Mouse (Mus musculus): ENCODE data around the gene Tomm40l. TPM values are rescaled to one million over a fixed set of nuclear protein-coding genes. Genes with fewer than 3 reads are reported as not detected.

Tomm40l gene
- polyA plus RNA-seq, 2 experiments = 26.3 to 29.2 TPM

GRCm38 (mm10) chr1:171262594-171263130, 40.3 kb upstream of the Tomm40l start:
- H3K4me3 ChIP-seq (replicated peaks; ENCODE audit: low read length) = peak overlapping the region; percentile 22
- 3% methylated on average over 7 of the region's 8 CpGs for WGBS
- peak overlapping the region; percentile 49 for H3K4me2 ChIP-seq (replicated peaks; ENCODE audit: low read depth, low read length, severe bottlenecking)
- no peaks in the 10 kb centered on the region for H3K9me3 ChIP-seq (ENCODE audit: control insufficient read depth, low read length)
- DNase-seq (ENCODE audit: low spot score) (peak; percentile 95), ATAC-seq (ENCODE audit: low FRiP score, low read depth) (peak; percentile 84)
- H3K9ac ChIP-seq (ENCODE audit: low read depth, low read length, severe bottlenecking) = peak overlapping the region; percentile 41
- no peak for TF ChIP-seq POLR2A (IDR thresholded peaks at IDR 0.05; ENCODE audit: borderline replicate concordance, extremely low read depth, insufficient read depth, insufficient read length)
- peaks cover 17% of the 10 kb centered on the region for H3K4me1 ChIP-seq (ENCODE audit: control insufficient read depth, insufficient read depth, low read length)
- peak overlapping the region; percentile 86 for H3K27ac ChIP-seq (replicated peaks; ENCODE audit: low read depth, low read length)
- no peaks in the 10 kb centered on the region for H3K27me3 ChIP-seq (ENCODE audit: control insufficient read depth, insufficient read depth, low read length)
- peaks cover 19% of the 10 kb centered on the region for H3K36me3 ChIP-seq (ENCODE audit: control insufficient read depth, insufficient read depth, low read length)

- Histone ChIP-seq H3K4me2 (replicated peaks; ENCODE audit: low read depth, low read length, severe bottlenecking) (no peak overlapping the region), H3K36me3 (ENCODE audit: control insufficient read depth, insufficient read depth, low read length) (peaks cover 36% of the 10 kb centered on the region), H3K9ac (ENCODE audit: low read depth, low read length, severe bottlenecking) (no peak overlapping the region), H3K27me3 (ENCODE audit: control insufficient read depth, insufficient read depth, low read length) (no peaks in the 10 kb centered on the region), H3K4me3 (replicated peaks; ENCODE audit: low read length) (no peak overlapping the region), H3K4me1 (ENCODE audit: control insufficient read depth, insufficient read depth, low read length) (peaks cover 17% of the 10 kb centered on the region), H3K9me3 (ENCODE audit: control insufficient read depth, low read length) (no peaks in the 10 kb centered on the region), H3K27ac (replicated peaks; ENCODE audit: low read depth, low read length) (no peak overlapping the region)
- ATAC-seq (ENCODE audit: low FRiP score, low read depth) (no peak), DNase-seq (ENCODE audit: low spot score) (no peak)
- WGBS = 71% methylated on average over 3 of the region's 3 CpGs
- TF ChIP-seq POLR2A (IDR thresholded peaks at IDR 0.05; ENCODE audit: borderline replicate concordance, extremely low read depth, insufficient read depth, insufficient read length) = no peak
Measured at GRCm38 (mm10) chr1:171260316-171260715, 38.0 kb upstream of the Tomm40l start.

GRCm38 (mm10) chr1:171258921-171259320, 36.6 kb upstream of the Tomm40l start:
- Histone ChIP-seq H3K4me1 (ENCODE audit: control insufficient read depth, insufficient read depth, low read length) (peaks cover 17% of the 10 kb centered on the region), H3K9me3 (ENCODE audit: control insufficient read depth, low read length) (no peaks in the 10 kb centered on the region), H3K4me2 (replicated peaks; ENCODE audit: low read depth, low read length, severe bottlenecking) (no peak overlapping the region), H3K27me3 (ENCODE audit: control insufficient read depth, insufficient read depth, low read length) (no peaks in the 10 kb centered on the region), H3K9ac (ENCODE audit: low read depth, low read length, severe bottlenecking) (no peak overlapping the region), H3K27ac (replicated peaks; ENCODE audit: low read depth, low read length) (no peak overlapping the region), H3K4me3 (replicated peaks; ENCODE audit: low read length) (no peak overlapping the region), H3K36me3 (ENCODE audit: control insufficient read depth, insufficient read depth, low read length) (peaks cover 40% of the 10 kb centered on the region)
- no peak for TF ChIP-seq POLR2A (IDR thresholded peaks at IDR 0.05; ENCODE audit: borderline replicate concordance, extremely low read depth, insufficient read depth, insufficient read length)
- ATAC-seq (ENCODE audit: low FRiP score, low read depth) = no peak
- WGBS = 71% methylated on average over 17 of the region's 17 CpGs
- DNase-seq (ENCODE audit: low spot score) = no peak

GRCm38 (mm10) chr1:171257781-171258180, 35.5 kb upstream of the Tomm40l start:
- H3K9ac ChIP-seq (ENCODE audit: low read depth, low read length, severe bottlenecking) = no peak overlapping the region
- peaks cover 9% of the 10 kb centered on the region for H3K4me1 ChIP-seq (ENCODE audit: control insufficient read depth, insufficient read depth, low read length)
- no peak overlapping the region for H3K4me2 ChIP-seq (replicated peaks; ENCODE audit: low read depth, low read length, severe bottlenecking)
- H3K36me3 ChIP-seq (ENCODE audit: control insufficient read depth, insufficient read depth, low read length) = peaks cover 44% of the 10 kb centered on the region
- H3K4me3 ChIP-seq (replicated peaks; ENCODE audit: low read length) = no peak overlapping the region
- no peaks in the 10 kb centered on the region for H3K9me3 ChIP-seq (ENCODE audit: control insufficient read depth, low read length)
- ATAC-seq (ENCODE audit: low FRiP score, low read depth) (no peak), DNase-seq (ENCODE audit: low spot score) (no peak)
- no peak for TF ChIP-seq POLR2A (IDR thresholded peaks at IDR 0.05; ENCODE audit: borderline replicate concordance, extremely low read depth, insufficient read depth, insufficient read length)
- no peak overlapping the region for H3K27ac ChIP-seq (replicated peaks; ENCODE audit: low read depth, low read length)
- no peaks in the 10 kb centered on the region for H3K27me3 ChIP-seq (ENCODE audit: control insufficient read depth, insufficient read depth, low read length)
- WGBS = 89% methylated on average over 9 of the region's 9 CpGs

GRCm38 (mm10) chr1:171256937-171257548, 34.7 kb upstream of the Tomm40l start:
- Histone ChIP-seq H3K27ac (replicated peaks; ENCODE audit: low read depth, low read length) (no peak overlapping the region), H3K4me1 (ENCODE audit: control insufficient read depth, insufficient read depth, low read length) (peaks cover 8% of the 10 kb centered on the region), H3K27me3 (ENCODE audit: control insufficient read depth, insufficient read depth, low read length) (no peaks in the 10 kb centered on the region), H3K4me3 (replicated peaks; ENCODE audit: low read length) (no peak overlapping the region), H3K36me3 (ENCODE audit: control insufficient read depth, insufficient read depth, low read length) (peaks cover 44% of the 10 kb centered on the region), H3K9ac (ENCODE audit: low read depth, low read length, severe bottlenecking) (no peak overlapping the region), H3K4me2 (replicated peaks; ENCODE audit: low read depth, low read length, severe bottlenecking) (no peak overlapping the region), H3K9me3 (ENCODE audit: control insufficient read depth, low read length) (no peaks in the 10 kb centered on the region)
- 61% methylated on average over 15 of the region's 15 CpGs for WGBS
- no peak for TF ChIP-seq POLR2A (IDR thresholded peaks at IDR 0.05; ENCODE audit: borderline replicate concordance, extremely low read depth, insufficient read depth, insufficient read length)
- ATAC-seq (ENCODE audit: low FRiP score, low read depth) = no peak
- peak; percentile 78 for DNase-seq (ENCODE audit: low spot score)

Data from limb, embryonic 14.5 days (tissue).